Mouse (Mus musculus) lung, postnatal 36 days (tissue): ENCODE measurements around the gene Tcam1.

Experiments
- DNase-seq: peaks from one replicate; pipeline ENCODE4 v3.0.0; 2022; ENCODE audit warnings: mixed read lengths

Tcam1 gene

GRCm38 (mm10) chr11:106273811-106274210, 2.7 kb upstream of the Tcam1 start:
- DNase-seq: no peak

DNA sequence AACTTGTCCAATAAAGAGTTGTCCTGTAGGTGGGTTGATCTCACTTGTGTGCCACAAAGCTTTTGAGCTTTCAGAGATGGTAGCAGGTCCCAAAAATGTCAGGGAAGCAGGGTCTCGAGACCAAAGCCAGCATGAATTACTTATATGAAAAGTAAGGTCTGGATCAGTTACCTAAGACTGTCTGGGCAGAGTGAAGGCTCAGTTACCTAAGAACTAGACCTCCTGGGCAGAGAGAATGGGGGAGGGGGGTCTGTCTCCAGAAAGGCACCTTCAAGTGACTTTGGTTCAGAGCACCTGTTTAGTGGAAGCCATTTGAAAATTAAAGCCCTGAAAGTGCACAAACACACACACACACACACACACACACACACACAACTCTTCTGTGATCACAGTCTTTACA, 2.1 kb upstream of the Tcam1 start:
- DNase-seq: no peak

DNA sequence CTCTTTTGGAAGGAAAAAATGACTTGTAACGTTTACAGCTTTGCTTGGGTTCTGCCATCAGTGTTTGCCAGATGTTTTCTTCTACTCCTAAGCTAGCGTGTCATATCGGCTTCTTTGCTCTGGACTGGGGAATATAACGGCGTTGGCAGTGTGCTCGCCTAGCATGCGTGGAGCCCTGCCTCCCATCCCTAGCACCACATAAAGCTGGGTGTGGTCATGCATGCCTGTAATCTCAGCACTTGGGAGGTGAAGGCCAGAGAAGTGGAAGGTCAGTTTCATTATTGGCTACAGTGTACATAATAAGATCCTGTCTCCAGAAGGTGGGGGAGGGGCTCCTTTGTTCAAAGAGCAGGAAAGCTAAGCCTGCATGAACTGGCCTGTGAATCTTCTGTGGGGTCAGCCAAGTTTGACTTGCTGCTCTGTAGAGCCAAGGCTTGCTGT, 1.5 kb upstream of the Tcam1 start:
- DNase-seq: peak; percentile 82

GRCm38 (mm10) chr11:106282452-106282851, 6.0 kb downstream of the Tcam1 start:
- DNase-seq: no peak

GRCm38 (mm10) chr11:106283371-106283770, 6.9 kb downstream of the Tcam1 start:
- DNase-seq: no peak

- DNase-seq: no peak
These were observed 7.7 kb downstream of the Tcam1 start for GRCm38 (mm10) chr11:106284126-106284525.

DNA sequence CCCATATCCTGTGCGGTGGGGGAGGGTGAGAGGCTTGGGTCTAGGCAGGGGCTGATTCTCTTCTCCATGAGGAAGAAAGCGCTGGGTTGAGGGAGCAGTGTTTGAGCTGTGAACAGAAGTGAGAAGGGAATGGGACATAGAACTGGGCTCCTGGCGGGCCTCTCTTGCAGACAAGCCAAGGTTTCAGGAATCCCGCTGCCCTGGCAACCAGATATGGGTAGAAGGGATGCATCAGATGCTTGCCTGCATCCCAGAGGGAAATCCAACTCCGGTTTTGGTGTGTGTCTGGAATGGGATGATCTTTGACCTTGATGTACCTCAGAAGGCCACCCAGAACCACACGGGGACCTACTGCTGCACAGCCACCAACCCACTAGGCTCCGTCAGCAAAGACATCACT, 9.7 kb downstream of the Tcam1 start:
- DNase-seq: no peak

DNA sequence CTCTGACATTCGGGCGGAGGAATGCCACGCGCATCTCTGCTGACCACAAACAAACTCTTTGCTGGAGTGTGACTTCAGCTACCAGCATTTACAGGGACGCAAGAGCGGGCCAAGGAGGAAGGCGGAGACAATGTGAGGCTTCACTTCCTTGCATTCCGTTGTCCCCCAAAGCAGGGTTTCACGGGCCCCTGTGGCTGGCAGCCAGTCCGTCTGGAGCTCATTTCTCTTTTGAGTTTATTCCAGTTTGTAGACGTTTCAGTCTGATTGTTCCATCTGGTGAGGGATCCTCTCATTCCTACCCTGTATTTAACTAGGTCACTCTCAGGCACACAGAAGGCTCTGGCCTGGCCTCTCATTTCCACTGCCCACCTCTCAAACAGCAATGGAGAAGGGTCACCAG, 10.5 kb downstream of the Tcam1 start:
- no peak for DNase-seq

- DNase-seq: peak; percentile 64
These were observed 12.9 kb downstream of the Tcam1 start for GRCm38 (mm10) chr11:106289369-106289768.

GRCm38 (mm10) chr11:106290376-106290775, 13.9 kb downstream of the Tcam1 start:
- DNase-seq: no peak

- DNase-seq: peak; percentile 82
These were observed 15.4 kb downstream of the Tcam1 start for GRCm38 (mm10) chr11:106291861-106292260.

GRCm38 (mm10) chr11:106301765-106302164, 25.3 kb downstream of the Tcam1 start, which contains the start of gene Gh:
Gene Gh (minus strand): TSS chr11:106301865.
- no peak for DNase-seq

- peak; percentile 76 for DNase-seq
These were observed 26.2 kb downstream of the Tcam1 start for GRCm38 (mm10) chr11:106302634-106303033.

DNA sequence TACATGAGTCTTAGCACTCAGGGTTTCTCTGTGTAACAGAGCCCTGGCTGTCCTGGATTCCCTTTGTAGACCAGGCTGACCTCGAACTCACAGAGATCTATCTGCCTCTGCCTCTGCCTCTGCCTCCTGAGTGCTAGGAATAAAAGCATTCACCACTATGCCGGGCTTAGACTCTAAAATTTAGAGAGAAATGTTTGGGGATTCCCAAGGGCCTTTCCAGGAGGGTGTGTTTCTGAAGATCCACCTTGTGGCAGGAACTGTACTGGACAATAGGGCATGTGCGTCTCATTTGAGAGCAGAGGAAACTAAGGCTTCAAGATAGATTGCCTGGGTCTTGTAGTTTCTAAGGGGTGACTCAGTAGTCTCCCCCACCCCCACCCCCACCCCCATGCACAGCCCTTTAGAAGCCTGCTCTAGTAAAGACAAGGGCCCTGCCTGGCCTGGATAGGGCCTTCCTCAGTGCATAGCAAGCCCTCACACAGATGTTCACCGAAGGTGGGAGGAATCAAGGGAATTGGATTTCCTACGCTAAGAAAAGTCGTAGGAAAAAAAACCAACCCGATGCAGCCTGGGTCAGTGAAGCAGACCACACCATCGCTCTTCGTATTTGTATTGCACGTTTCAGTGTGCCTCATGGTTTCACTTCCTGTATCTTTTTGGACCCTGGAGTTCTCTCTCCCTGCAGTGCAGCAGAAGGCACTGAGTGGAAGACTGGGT, 29.0 kb downstream of the Tcam1 start:
- peak; percentile 42 for DNase-seq

DNA sequence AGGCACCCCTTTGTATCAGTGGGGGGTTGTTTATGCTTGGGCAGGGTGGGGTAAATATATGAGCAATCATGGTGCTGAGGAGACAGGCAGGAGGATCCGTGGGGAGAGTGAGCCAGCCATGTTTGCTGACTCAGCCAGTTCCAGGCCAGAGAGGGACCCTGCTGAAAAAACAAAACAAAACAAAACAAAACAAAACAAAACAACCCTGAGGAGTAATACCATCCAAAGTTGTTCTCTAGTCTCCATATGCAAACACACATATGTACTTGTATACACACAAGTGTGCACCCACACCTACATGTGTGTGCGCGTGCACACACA, 29.6 kb downstream of the Tcam1 start:
- no peak for DNase-seq

DNA sequence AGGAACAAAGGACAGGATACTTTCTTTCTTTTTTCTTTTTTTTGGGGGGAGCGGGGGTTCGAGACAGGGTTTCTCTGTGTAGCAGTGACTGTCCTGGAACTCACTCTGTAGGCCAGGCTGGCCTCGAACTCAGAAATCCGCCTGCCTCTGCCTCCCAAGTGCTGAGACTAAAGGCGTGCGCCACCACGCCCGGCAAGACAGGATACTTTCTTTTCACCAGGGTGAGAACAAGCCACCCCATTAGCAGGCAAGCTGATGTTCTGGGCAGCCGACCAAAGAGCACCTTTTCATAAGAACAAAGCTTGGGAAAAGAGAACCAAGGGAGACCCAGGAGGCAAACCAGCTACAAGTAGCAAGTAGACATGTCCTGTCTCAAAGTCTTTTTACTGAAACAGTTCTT, 30.3 kb downstream of the Tcam1 start:
- DNase-seq: no peak

DNA sequence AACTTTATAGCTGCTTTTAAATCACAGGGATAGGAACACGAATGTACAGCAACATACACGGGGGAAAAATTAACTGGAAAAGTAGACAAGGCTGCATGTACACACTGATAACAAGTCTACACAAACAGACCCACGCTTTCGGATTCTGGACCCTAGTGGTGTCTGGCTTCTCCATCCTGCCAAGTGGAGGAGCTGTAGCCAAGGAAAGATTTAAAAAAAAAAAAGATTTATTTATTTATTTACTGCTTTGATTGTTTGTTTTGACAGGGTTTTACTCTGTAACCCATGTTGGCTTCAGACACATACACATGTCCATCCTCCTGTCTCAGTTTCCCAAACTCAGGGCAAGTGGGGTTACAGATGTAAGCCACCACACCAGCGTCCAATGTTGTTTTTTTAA, 31.0 kb downstream of the Tcam1 start:
- DNase-seq: no peak

DNA sequence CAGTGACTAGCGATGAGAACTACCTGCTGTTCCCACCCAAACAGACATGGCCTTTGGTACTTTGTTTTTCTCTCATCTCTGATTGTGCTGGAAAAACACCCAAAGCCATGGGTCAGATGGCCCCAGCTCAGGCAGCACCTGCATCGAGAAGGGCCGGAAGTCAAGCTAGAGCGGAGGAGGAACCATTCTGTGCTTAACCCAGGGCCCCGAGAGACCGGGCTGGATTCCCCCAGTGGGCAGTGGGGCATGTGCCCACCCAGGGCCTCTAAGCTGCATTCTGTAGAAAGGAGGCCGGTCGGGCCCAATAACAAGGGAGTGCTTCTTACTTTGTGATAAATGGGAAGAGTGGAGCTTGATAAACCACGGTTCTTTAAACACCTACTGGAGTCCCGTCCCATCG, 31.7 kb downstream of the Tcam1 start:
- DNase-seq: peak; percentile 46

DNA sequence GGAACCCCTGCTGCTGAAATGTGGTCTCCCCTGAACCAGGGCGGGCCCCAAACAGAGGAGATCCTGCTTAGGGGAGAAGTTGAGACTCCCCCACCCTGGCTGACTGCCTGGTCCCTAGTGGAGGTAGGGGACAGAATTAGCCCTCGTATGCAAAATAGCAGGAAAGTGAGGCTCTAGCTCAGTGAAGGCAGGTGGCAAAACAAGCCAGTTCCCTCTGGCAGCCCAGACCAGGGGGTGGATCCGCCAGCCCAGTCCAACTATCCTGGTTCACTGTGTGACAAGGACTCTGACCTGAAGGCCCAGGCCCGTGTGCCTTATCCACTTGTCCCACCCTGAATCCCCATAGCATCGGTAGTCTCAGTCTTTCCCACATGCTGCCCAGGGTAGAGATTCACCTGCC, 33.7 kb downstream of the Tcam1 start:
- DNase-seq: peak; percentile 52

DNA sequence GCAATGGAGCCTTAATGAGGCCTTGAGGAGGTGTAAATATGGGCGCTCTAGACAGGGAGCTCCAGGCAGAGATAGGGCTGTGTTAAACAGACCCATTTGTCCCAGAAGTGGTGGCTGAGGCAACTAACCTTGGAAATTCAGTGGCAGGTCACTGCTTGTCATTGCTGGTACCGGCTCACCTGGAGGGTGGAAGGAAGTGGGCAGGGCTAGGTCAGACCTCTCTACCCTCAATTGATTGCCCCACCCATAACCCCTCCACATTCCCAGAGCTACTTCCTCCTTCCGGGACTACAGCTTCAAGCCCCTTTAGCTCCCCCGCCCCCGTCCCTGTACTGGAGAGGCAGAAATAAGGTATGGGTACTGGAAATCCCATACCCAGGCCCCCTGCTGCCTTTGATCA, 37.1 kb downstream of the Tcam1 start:
- DNase-seq: peak; percentile 75

DNA sequence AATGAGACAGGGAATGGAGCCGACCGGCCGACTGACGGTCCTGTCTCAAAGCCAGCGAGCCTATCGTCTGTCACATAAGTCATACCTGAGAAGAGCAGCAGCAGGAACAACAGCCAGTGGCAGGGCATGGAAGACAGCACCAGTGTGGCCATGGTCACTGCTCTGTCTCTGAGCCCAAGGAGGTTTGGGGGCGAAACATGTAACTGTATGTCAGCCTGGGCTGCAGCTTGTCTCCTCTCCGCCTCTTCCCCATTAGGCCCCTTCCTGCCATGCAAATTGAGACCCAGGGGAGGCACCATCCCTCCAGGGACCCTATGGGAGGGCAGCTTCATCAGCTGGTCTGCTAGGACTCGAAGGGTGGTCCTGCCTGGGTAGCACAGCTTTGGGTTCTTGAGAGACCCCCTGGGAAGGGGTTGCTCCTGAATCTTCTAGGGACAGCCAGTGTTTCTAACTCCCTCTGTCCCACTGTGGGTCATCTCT, 37.9 kb downstream of the Tcam1 start, which contains the start of gene Cd79b:
TSS of gene Cd79b (minus strand) at position 430 of the 480 bp plus-strand sequence.
- peak; percentile 33 for DNase-seq

DNA sequence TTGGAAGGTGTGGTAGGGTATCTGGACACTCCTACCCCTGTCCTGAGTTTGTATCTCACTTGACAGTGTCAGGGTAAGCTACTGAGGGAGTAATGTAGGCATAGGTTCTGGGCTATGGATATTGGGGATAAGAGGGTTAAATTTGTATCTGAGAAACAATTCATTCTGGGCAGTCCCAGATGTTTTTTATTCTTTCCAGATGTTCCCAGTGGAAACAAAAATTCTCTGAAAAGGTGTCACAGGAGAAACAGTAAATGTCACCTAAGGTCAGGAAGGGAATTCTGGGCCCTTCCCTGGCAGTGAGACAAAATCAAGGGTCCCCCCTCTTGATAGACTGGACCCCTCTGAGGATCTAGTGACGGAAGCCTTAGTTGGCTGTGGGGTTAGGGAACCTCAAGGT, 39.9 kb downstream of the Tcam1 start:
- no peak for DNase-seq

- DNase-seq: no peak
These were observed 41.3 kb downstream of the Tcam1 start for GRCm38 (mm10) chr11:106317801-106318200.

DNA sequence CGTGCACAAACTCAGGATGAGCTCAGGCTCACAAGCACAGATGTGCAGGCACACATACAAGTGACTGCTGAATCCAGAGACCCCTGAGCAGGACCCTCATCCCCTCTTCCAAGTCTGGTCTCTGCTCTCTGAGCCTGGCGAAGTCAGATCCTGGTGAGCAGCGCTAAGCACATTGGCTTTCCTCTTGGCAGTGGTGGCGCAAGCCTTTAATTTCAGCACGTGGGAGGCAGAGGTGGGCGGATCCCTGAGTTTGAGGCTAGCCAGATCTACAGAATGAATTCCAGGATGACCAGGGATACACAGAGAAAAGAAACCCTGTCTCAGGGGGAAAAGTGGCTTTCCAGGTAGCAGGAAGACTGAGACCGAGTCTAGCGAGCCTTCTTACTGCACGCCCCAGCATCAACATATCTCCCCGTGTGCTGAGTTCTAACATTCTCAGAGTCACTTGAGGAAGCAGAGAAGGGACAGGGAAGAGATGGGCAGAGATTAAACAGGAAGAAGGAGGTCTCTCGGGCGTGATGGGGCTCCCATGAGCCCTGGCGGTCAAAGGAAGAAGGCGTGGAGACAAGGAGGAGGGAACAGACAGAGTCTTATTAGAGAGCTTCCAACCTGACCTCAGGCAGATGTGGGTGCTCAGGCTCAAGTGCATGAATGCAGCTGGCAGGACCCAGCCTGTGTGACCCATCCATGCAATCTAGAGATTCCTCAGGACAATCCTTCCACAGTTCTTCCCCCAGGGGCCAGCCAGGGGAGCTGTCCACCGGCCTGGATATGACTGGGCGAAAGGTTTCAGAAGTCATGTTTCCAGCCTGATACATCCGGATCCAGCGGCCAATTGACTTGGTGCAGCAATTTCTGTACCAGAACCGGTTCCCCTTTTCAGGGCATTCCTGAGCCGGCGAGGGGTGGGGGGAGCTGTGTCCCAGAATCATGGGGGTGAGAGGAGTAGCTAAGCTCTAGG, 42.2 kb downstream of the Tcam1 start:
- peak; percentile 54 for DNase-seq
